Mouse (Mus musculus) liver, embryonic 14.5 days (tissue): ENCODE data around the gene Cib2.

Source experiments
- CTCF ChIP-seq: IDR thresholded peaks from 2 replicates; pipeline ENCODE4 v1.5.1; 2016; ENCODE audit warnings: antibody characterized with exemption, low read depth, control low read depth
- EP300 ChIP-seq: IDR thresholded peaks from 2 replicates; pipeline ENCODE4 v1.6.1; 2016; ENCODE audit warnings: antibody characterized with exemption, low read depth

- TF ChIP-seq CTCF: peak; percentile 54
- no peak for TF ChIP-seq EP300
These were observed at the start of gene Cib2 for GRCm38 (mm10) chr9:54559771-54560471.
